Mouse (Mus musculus) forebrain, embryonic 16.5 days (tissue): ENCODE measurements at regions not wholly inside any gene's neighbourhood (a gene's known extent, or its start where the extent isn't known, plus 50 kb on each side); places are given as distances from the start of the nearest gene placed in this dataset.

Experiments used
- ATAC-seq: fragments of 200-750 bp; cut with Nextera tagmentation; 2 replicates; pipeline ENCODE4 v1.8.0; 2017; ENCODE audit warnings: mild to moderate bottlenecking, moderate library complexity
- H3K27ac ChIP-seq: fragments of 300-500 bp; sonication (generic); 2 replicates; pipeline ENCODE4 v1.5.1; 2014; ENCODE audit warnings: low read length, control low read depth
- H3K27me3 ChIP-seq: fragments of 300-500 bp; sonication (generic); replicated peaks from 2 replicates; pipeline ENCODE4 v1.6.1; 2014; ENCODE audit warnings: low read length; ENCODE audit not compliant: control insufficient read depth, insufficient read depth
- H3K36me3 ChIP-seq: fragments of 300-500 bp; sonication (generic); 2 replicates; pipeline ENCODE4 v1.6.1; 2014; ENCODE audit not compliant: control insufficient read depth, insufficient read depth
- H3K4me1 ChIP-seq: fragments of 300-500 bp; sonication (generic); replicated peaks from 2 replicates; pipeline ENCODE4 v1.6.1; 2014; ENCODE audit warnings: low read length; ENCODE audit not compliant: control insufficient read depth, insufficient read depth
- H3K4me2 ChIP-seq: fragments of 300-500 bp; sonication (generic); 2 replicates; pipeline ENCODE4 v1.6.1; 2014; ENCODE audit warnings: mild to moderate bottlenecking, low read length, control low read depth
- H3K4me3 ChIP-seq: fragments of 300-500 bp; sonication (generic); replicated peaks from 2 replicates; pipeline ENCODE4 v1.5.1; 2014; ENCODE audit warnings: mild to moderate bottlenecking, low read length, control low read depth
- H3K9ac ChIP-seq: fragments of 300-500 bp; sonication (generic); replicated peaks from 2 replicates; pipeline ENCODE4 v1.6.1; 2014; ENCODE audit warnings: low read depth, low read length, control low read depth
- H3K9me3 ChIP-seq: fragments of 300-500 bp; sonication (generic); 2 replicates; pipeline ENCODE4 v1.6.1; 2016; ENCODE audit warnings: low read length; ENCODE audit not compliant: control insufficient read depth
- WGBS: fragments of 180-500 bp; shearing (Covaris S2); extraction: QIAGEN DNeasy Blood & Tissue Kit; methylation state at CpG from one replicate; pipeline ENCODE4 v1.1.7; 2014; 5-methylcytosine and 5-hydroxymethylcytosine counted together

- H3K4me3 ChIP-seq: no peak overlapping the region
- no peaks in the 10 kb centered on the region for H3K27me3 ChIP-seq
- no peak overlapping the region for H3K9ac ChIP-seq
- no peak overlapping the region for H3K27ac ChIP-seq
- no peaks in the 10 kb centered on the region for H3K4me1 ChIP-seq
- no peak for ATAC-seq
- no peaks in the 10 kb centered on the region for H3K9me3 ChIP-seq
- no peaks in the 10 kb centered on the region for H3K36me3 ChIP-seq
- H3K4me2 ChIP-seq: no peak overlapping the region
These were observed 406.8 kb upstream of the Ppp6c start for GRCm38 (mm10) chr2:39633041-39633440.

GRCm38 (mm10) chr2:39614221-39614620 lies 388.0 kb upstream of the Ppp6c start:
- Histone ChIP-seq H3K36me3 (no peaks in the 10 kb centered on the region), H3K27ac (no peak overlapping the region), H3K9me3 (no peaks in the 10 kb centered on the region), H3K9ac (no peak overlapping the region), H3K27me3 (no peaks in the 10 kb centered on the region), H3K4me2 (no peak overlapping the region), H3K4me3 (no peak overlapping the region), H3K4me1 (0 out of 2 replicates have a peak, but pooled peaks cover 2% of the 10 kb centered on the region)
- 79% methylated on average over 10 of the region's 10 CpGs for WGBS
- no peak for ATAC-seq

GRCm38 (mm10) chr2:39612809-39613208 lies 386.6 kb upstream of the Ppp6c start:
- Histone ChIP-seq H3K9ac (no peak overlapping the region), H3K4me3 (no peak overlapping the region), H3K9me3 (no peaks in the 10 kb centered on the region), H3K27ac (no peak overlapping the region), H3K36me3 (no peaks in the 10 kb centered on the region), H3K27me3 (no peaks in the 10 kb centered on the region), H3K4me1 (0 out of 2 replicates have a peak, but pooled peaks cover 2% of the 10 kb centered on the region), H3K4me2 (no peak overlapping the region)
- WGBS: 55% methylated on average over 1 of the region's 1 CpGs
- peak; percentile 33; the same call in 1 of the 2 replicates for ATAC-seq

GRCm38 (mm10) chr2:39612236-39612635 lies 386.0 kb upstream of the Ppp6c start:
- 84% methylated on average over 2 of the region's 2 CpGs for WGBS
- H3K27me3 ChIP-seq: no peaks in the 10 kb centered on the region
- ATAC-seq: no peak

GRCm38 (mm10) chr2:39602256-39602655 lies 376.0 kb upstream of the Ppp6c start:
- Histone ChIP-seq H3K4me1 (no peaks in the 10 kb centered on the region), H3K9me3 (no peaks in the 10 kb centered on the region), H3K27ac (no peak overlapping the region), H3K4me3 (no peak overlapping the region), H3K27me3 (no peaks in the 10 kb centered on the region), H3K36me3 (no peaks in the 10 kb centered on the region), H3K9ac (no peak overlapping the region), H3K4me2 (no peak overlapping the region)
- ATAC-seq: no peak

More at GRCm38 (mm10) chr2:39612236-39612635, 386.0 kb upstream of the Ppp6c start:
- Histone ChIP-seq H3K9ac (no peak overlapping the region), H3K4me2 (no peak overlapping the region), H3K4me3 (no peak overlapping the region), H3K9me3 (no peaks in the 10 kb centered on the region), H3K4me1 (0 out of 2 replicates have a peak, but pooled peaks cover 2% of the 10 kb centered on the region), H3K27ac (no peak overlapping the region), H3K36me3 (no peaks in the 10 kb centered on the region)

- Histone ChIP-seq H3K4me1 (no peaks in the 10 kb centered on the region), H3K36me3 (no peaks in the 10 kb centered on the region), H3K27ac (no peak overlapping the region), H3K9me3 (no peaks in the 10 kb centered on the region; the same call in 1 of the 2 replicates), H3K4me3 (no peak overlapping the region), H3K27me3 (no peaks in the 10 kb centered on the region), H3K4me2 (no peak overlapping the region), H3K9ac (no peak overlapping the region)
- no peak for ATAC-seq
- 71% methylated on average over 1 of the region's 1 CpGs for WGBS
These were observed 331.9 kb upstream of the Ppp6c start for GRCm38 (mm10) chr2:39558193-39558592.

- no peaks in the 10 kb centered on the region for H3K36me3 ChIP-seq
- 95% methylated on average over 2 of the region's 2 CpGs for WGBS
- ATAC-seq: no peak
- H3K27me3 ChIP-seq: no peaks in the 10 kb centered on the region
- H3K4me1 ChIP-seq: no peaks in the 10 kb centered on the region
- H3K27ac ChIP-seq: no peak overlapping the region
- H3K9me3 ChIP-seq: no peaks in the 10 kb centered on the region
- H3K4me3 ChIP-seq: no peak overlapping the region
- H3K4me2 ChIP-seq: no peak overlapping the region
- no peak overlapping the region for H3K9ac ChIP-seq
These were observed 281.7 kb upstream of the Ppp6c start for GRCm38 (mm10) chr2:39507984-39508383.

GRCm38 (mm10) chr2:39483208-39483912 lies 257.1 kb upstream of the Ppp6c start:
- WGBS: 14% methylated on average over 12 of the region's 12 CpGs
- no peak for ATAC-seq
- Histone ChIP-seq H3K4me2 (no peak overlapping the region), H3K36me3 (no peaks in the 10 kb centered on the region), H3K27ac (no peak overlapping the region), H3K9ac (no peak overlapping the region), H3K4me1 (no peaks in the 10 kb centered on the region), H3K9me3 (no peaks in the 10 kb centered on the region), H3K4me3 (no peak overlapping the region), H3K27me3 (no peaks in the 10 kb centered on the region)

- Histone ChIP-seq H3K9ac (no peak overlapping the region), H3K4me1 (no peaks in the 10 kb centered on the region), H3K4me2 (no peak overlapping the region), H3K27ac (no peak overlapping the region), H3K36me3 (no peaks in the 10 kb centered on the region), H3K27me3 (no peaks in the 10 kb centered on the region), H3K4me3 (no peak overlapping the region), H3K9me3 (no peaks in the 10 kb centered on the region)
- WGBS: 24% methylated on average over 2 of the region's 2 CpGs
- ATAC-seq: no peak
These were observed 256.4 kb upstream of the Ppp6c start for GRCm38 (mm10) chr2:39482608-39483007.

- H3K4me3 ChIP-seq: no peak overlapping the region
- no peaks in the 10 kb centered on the region for H3K4me1 ChIP-seq
- 66% methylated on average over 3 of the region's 3 CpGs for whole genome bisulfite sequencing
- no peaks in the 10 kb centered on the region for H3K27me3 ChIP-seq
- H3K36me3 ChIP-seq: no peaks in the 10 kb centered on the region
- H3K27ac ChIP-seq: no peak overlapping the region
- no peaks in the 10 kb centered on the region for H3K9me3 ChIP-seq
- no peak overlapping the region for H3K4me2 ChIP-seq
- no peak for ATAC-seq
- no peak overlapping the region for H3K9ac ChIP-seq
These were observed 254.0 kb upstream of the Ppp6c start for GRCm38 (mm10) chr2:39480236-39480635.
